Mouse (Mus musculus) common myeloid progenitor, adult 5-6 weeks (primary cell): ENCODE data around the gene Zfp777. TPM values are rescaled to one million over a fixed set of nuclear protein-coding genes. Genes with fewer than 3 reads are reported as not detected.
A peak's percentile ranks its signal among the peaks of the same experiment; 100 is the strongest.

Source experiments
- ATAC-seq: replicated peaks from 2 replicates; pipeline ENCODE4 v1.8.0; 2016; ENCODE audit warnings: low read depth, mild to moderate bottlenecking, moderate TSS enrichment, inconsistent platforms; ENCODE audit not compliant: poor library complexity, severe bottlenecking
- total RNA-seq: library from RNA; stranded (forward); fragments of 200-1000, 187-1606 nt; gene quantifications from 2 replicates; pipeline ENCODE4 v1.2.3, GENCODE M21; 2017

The Zfp777 gene
- total RNA-seq, 1 experiment from 2014 or later: 26.1 TPM

- peak; percentile 13; the same call in 1 of the 2 replicates for ATAC-seq
Measured at GRCm38 (mm10) chr6:48047114-48047449, 1.6 kb downstream of the Zfp777 start.

- no peak for ATAC-seq
Measured at GRCm38 (mm10) chr6:48032661-48033060, 16.1 kb downstream of the Zfp777 start.

- ATAC-seq: no peak
Measured at GRCm38 (mm10) chr6:48025905-48026660, 22.6 kb downstream of the Zfp777 start.

- no peak for ATAC-seq
Measured at GRCm38 (mm10) chr6:48024994-48025345, 23.7 kb downstream of the Zfp777 start.

GRCm38 (mm10) chr6:48024330-48024993 lies 24.2 kb downstream of the Zfp777 start:
- ATAC-seq: no peak

GRCm38 (mm10) chr6:48022672-48023071 lies 26.0 kb downstream of the Zfp777 start:
- ATAC-seq: no peak

- no peak for ATAC-seq
Measured at GRCm38 (mm10) chr6:48021678-48022077, 27.0 kb downstream of the Zfp777 start.

GRCm38 (mm10) chr6:48020006-48020405 lies 28.7 kb downstream of the Zfp777 start:
- no peak for ATAC-seq

- no peak for ATAC-seq
Measured at GRCm38 (mm10) chr6:48016841-48017240, 31.9 kb downstream of the Zfp777 start.

- peak; percentile 94 for ATAC-seq
Measured at GRCm38 (mm10) chr6:48016090-48016521, 32.6 kb downstream of the Zfp777 start.

GRCm38 (mm10) chr6:48010727-48011126 lies 38.0 kb downstream of the Zfp777 start:
- ATAC-seq: no peak

GRCm38 (mm10) chr6:47995661-47996060 lies 53.0 kb downstream of the Zfp777 start:
- no peak for ATAC-seq

GRCm38 (mm10) chr6:47983936-47984335 lies 64.8 kb downstream of the Zfp777 start:
- no peak for ATAC-seq

- ATAC-seq: peak; percentile 94
Measured at GRCm38 (mm10) chr6:47978897-47979368, 69.8 kb downstream of the Zfp777 start.

GRCm38 (mm10) chr6:47974599-47974998 lies 74.1 kb downstream of the Zfp777 start:
- no peak; the same call in 1 of the 2 replicates for ATAC-seq

Other genes starting within 250 kb of the Zfp777 start
- gene Pdia4, start 235.5 kb downstream of the Zfp777 start, total RNA-seq: 206 and 214 TPM in 2 replicates
- gene Zfp786, start 218.0 kb downstream of the Zfp777 start, total RNA-seq: 2.2 and 3.2 TPM in 2 replicates
- gene Zfp398, start 213.2 kb downstream of the Zfp777 start, total RNA-seq: 21.2 and 21.8 TPM in 2 replicates
- 15.1 and 16.9 TPM in 2 replicates for gene Zfp282, start 171.7 kb downstream of the Zfp777 start, total RNA-seq
- 9.0 and 10.3 TPM in 2 replicates for gene Zfp212, start 128.4 kb downstream of the Zfp777 start, total RNA-seq
- gene Zfp956, start 95.5 kb downstream of the Zfp777 start, total RNA-seq: 7.9 and 10.3 TPM in 2 replicates
- 24.3 and 30.5 TPM in 2 replicates for gene Zfp746, start 37.7 kb upstream of the Zfp777 start, total RNA-seq